Mouse (Mus musculus): ENCODE measurements at regions not wholly inside any gene's neighbourhood (a gene's known extent, or its start where the extent isn't known, plus 50 kb on each side); places are given as distances from the start of the nearest gene placed in this dataset.

- DNase-seq (ENCODE audit: low spot score in 2 of 2), result no peak
These were observed 217.7 kb downstream of the Lrfn2 start for GRCm38 (mm10) chr17:49149896-49150295.

- DNase-seq (ENCODE audit: low spot score in 2 of 2), result peak in 1 of 2 experiments; percentile 52
These were observed 218.8 kb downstream of the Lrfn2 start for GRCm38 (mm10) chr17:49150971-49151422.

- no peak for DNase-seq (ENCODE audit: low spot score in 2 of 2)
These were observed 221.8 kb downstream of the Lrfn2 start for GRCm38 (mm10) chr17:49153994-49154393.

GRCm38 (mm10) chr17:49155001-49155515 lies 222.9 kb downstream of the Lrfn2 start:
- DNase-seq (ENCODE audit: low spot score in 2 of 2), result peak in 1 of 2 experiments; percentile 51

- peak in 1 of 2 experiments; percentile 4 for DNase-seq (ENCODE audit: low spot score in 2 of 2)
These were observed 225.4 kb downstream of the Lrfn2 start for GRCm38 (mm10) chr17:49157586-49157985.

- DNase-seq (ENCODE audit: low spot score in 2 of 2), result peak; percentile 23 to 68
These were observed 239.3 kb downstream of the Lrfn2 start for GRCm38 (mm10) chr17:49171252-49172047.

GRCm38 (mm10) chr17:49172052-49172799 lies 240.0 kb downstream of the Lrfn2 start:
- DNase-seq (ENCODE audit: low spot score in 2 of 2), result no peak

- DNase-seq (ENCODE audit: low spot score in 2 of 2), result no peak
These were observed 240.6 kb downstream of the Lrfn2 start for GRCm38 (mm10) chr17:49172800-49173150.

GRCm38 (mm10) chr17:49177966-49178731 lies 246.0 kb downstream of the Lrfn2 start:
- no peak for DNase-seq (ENCODE audit: low spot score in 2 of 2)

- DNase-seq (ENCODE audit: low spot score in 2 of 2), result no peak
These were observed 245.7 kb upstream of the Mocs1 start for GRCm38 (mm10) chr17:49182485-49182884.

- DNase-seq (ENCODE audit: low spot score in 2 of 2), result no peak
These were observed 244.2 kb upstream of the Mocs1 start for GRCm38 (mm10) chr17:49183917-49184316.

GRCm38 (mm10) chr17:49185052-49185612 lies 243.0 kb upstream of the Mocs1 start:
- no peak for DNase-seq (ENCODE audit: low spot score in 2 of 2)

- no peak for DNase-seq (ENCODE audit: low spot score in 2 of 2)
These were observed 238.4 kb upstream of the Mocs1 start for GRCm38 (mm10) chr17:49189765-49190164.

GRCm38 (mm10) chr17:49190337-49190736 lies 237.8 kb upstream of the Mocs1 start:
- no peak for DNase-seq (ENCODE audit: low spot score in 2 of 2)

GRCm38 (mm10) chr17:49196046-49196684 lies 232.0 kb upstream of the Mocs1 start:
- DNase-seq (ENCODE audit: low spot score in 2 of 2), result no peak

GRCm38 (mm10) chr17:49201495-49201894 lies 226.7 kb upstream of the Mocs1 start:
- no peak for DNase-seq (ENCODE audit: low spot score in 2 of 2)

- no peak for DNase-seq (ENCODE audit: low spot score in 2 of 2)
These were observed 223.1 kb upstream of the Mocs1 start for GRCm38 (mm10) chr17:49205095-49205494.

GRCm38 (mm10) chr17:49205564-49205963 lies 222.6 kb upstream of the Mocs1 start:
- no peak for DNase-seq (ENCODE audit: low spot score in 2 of 2)

- DNase-seq (ENCODE audit: low spot score in 2 of 2), result no peak
These were observed 221.5 kb upstream of the Mocs1 start for GRCm38 (mm10) chr17:49206708-49207107.

- no peak for DNase-seq (ENCODE audit: low spot score in 2 of 2)
These were observed 219.8 kb upstream of the Mocs1 start for GRCm38 (mm10) chr17:49208315-49208820.

- no peak for DNase-seq (ENCODE audit: low spot score in 2 of 2)
These were observed 215.2 kb upstream of the Mocs1 start for GRCm38 (mm10) chr17:49212918-49213317.

Measured in spleen, postnatal 4 days (tissue).